Mouse (Mus musculus) macrophage (primary cell): Measurements from ENCODE around the gene A3galt2. TPM values are rescaled to one million over a fixed set of nuclear protein-coding genes. Genes with fewer than 3 reads are reported as not detected.
A peak's percentile ranks its signal among the peaks of the same experiment; 100 is the strongest.

Experiments used
- H3K27ac ChIP-seq: fragments of 350-480 bp; formaldehyde crosslinking; 2 replicates; pipeline ENCODE4 v1.9.0; 2021
- H3K36me3 ChIP-seq: fragments of 350-480 bp; formaldehyde crosslinking; 2 replicates; pipeline ENCODE4 v1.9.0; 2021; ENCODE audit errors: inconsistent target
- H3K4me3 ChIP-seq: fragments of 350-480 bp; formaldehyde crosslinking; 2 replicates; pipeline ENCODE4 v1.9.0; 2021; ENCODE audit errors: inconsistent target
- H3K79me2 ChIP-seq: fragments of 350-480 bp; formaldehyde crosslinking; 2 replicates; pipeline ENCODE4 v1.9.0; 2021; ENCODE audit errors: inconsistent target
- WGBS: methylation state at CpG from one replicate; pipeline ENCODE4 v1.1.7; 2026; ENCODE audit warnings: inconsistent platforms; ENCODE audit not compliant: missing documents; 5-methylcytosine and 5-hydroxymethylcytosine counted together
- polyA plus RNA-seq: library from polyadenylated mRNA; stranded (reverse); fragments of 250-400 nt; gene quantifications from 3 replicates; pipeline ENCODE4 v1.2.4, GENCODE M21; 2018; ENCODE audit warnings: inconsistent platforms

Gene A3galt2
- polyA plus RNA-seq, 1 experiment from 2014 or later: not detected

DNA sequence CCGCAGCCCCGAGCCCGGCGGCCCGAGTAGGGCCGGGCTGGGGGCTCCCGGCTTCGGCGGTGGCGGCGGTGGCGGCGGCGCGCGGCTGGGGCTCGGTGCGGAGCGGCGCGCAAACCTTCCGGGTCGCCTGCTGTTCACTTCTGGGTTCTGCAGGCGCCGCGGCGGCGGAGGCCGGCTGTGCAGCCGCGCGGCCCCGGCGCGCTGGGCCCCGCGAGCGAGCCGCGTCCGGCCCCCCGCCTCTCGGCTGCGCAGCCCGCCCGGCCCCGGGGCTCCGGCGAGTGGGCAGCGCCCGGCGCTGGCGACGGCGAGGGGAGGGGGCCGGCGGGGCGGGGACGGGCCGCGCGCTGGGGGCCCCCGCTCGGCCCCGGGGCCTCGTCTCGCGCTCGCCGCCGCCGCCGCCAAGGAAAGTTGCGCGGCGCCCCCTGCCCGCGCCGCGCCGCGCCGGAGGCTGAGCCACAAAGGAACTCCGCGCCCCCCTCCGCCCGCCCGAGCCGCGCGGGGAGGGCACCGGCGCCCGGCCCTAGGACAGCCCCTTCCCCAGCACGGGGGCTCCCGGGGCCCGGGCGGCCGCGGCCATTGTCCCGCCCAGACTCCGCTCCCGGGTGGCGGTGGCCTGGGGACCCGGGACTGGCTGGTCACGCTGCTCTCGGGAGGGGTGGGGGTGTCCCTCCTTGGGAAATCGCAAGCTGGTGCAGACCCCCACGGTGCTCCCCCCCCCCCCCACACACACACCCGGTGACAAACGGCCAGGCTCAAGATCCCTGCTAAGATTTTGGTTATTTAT, 51.1 kb downstream of the A3galt2 start, which contains the start of gene Zfp362:
TSS of gene Zfp362 (minus strand) at position 3 of the 784 bp plus-strand sequence.
- WGBS: under 1% methylated on average over 76 of the region's 111 CpGs
- Histone ChIP-seq H3K4me3 (peak within 1 kb of the TSS; percentile 80), H3K36me3 (no peaks in the 10 kb centered on the region), H3K79me2 (peaks cover 42% of the 10 kb centered on the region), H3K27ac (peak within 1 kb of the TSS; percentile 67)

DNA sequence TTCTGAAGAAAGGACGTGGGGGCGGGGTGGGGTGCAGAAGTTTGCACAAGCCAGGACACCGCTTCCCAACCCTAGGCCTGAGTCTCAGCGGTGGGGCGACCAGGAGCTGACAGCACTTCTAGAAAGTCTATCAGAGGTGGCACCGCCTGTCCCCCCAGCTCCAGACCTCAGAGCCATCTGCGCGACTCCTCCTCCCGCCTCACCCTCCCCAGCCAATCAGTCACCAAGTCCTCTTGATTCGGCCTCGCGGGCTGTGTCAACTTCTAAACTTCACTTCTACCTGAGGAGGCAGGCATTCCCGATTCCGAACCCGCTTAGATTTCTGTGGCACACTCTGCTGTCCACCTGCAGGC, 51.6 kb downstream of the A3galt2 start:
- peak overlapping the region; percentile 18 for H3K4me3 ChIP-seq
- WGBS: 3% methylated on average over 15 of the region's 15 CpGs

GRCm38 (mm10) chr4:128811382-128812056, 56.4 kb downstream of the A3galt2 start:
- peaks cover 6% of the 10 kb centered on the region; the same call in 1 of the 2 replicates for H3K79me2 ChIP-seq
- WGBS: 6% methylated on average over 16 of the region's 16 CpGs

More for the DNA sequence above, 51.6 kb downstream of the A3galt2 start:
- peak overlapping the region; percentile 33 for H3K27ac ChIP-seq
- peaks cover 39% of the 10 kb centered on the region for H3K79me2 ChIP-seq
- no peaks in the 10 kb centered on the region for H3K36me3 ChIP-seq

DNA sequence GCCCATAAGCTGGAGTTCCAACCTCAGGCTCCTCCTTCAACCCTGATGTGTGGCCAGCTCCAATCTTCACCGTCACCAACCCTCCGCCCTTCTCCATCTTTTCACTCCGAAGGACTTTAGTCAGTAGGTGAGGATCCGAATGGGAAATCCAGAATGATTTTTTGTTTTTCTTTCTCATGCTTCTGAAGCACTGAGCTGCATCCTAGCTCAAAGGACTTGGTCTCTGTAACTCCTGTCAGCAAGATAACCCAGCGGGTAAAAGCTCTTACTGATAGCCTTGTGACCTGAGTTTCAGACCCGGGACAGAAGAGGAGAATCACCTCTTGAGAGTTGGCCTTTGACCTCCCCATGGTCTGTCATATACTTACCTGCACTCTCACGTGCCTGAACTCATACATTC, 61.8 kb downstream of the A3galt2 start:
- WGBS: 88% methylated on average over 7 of the region's 7 CpGs
- Histone ChIP-seq H3K79me2 (peaks cover 2% of the 10 kb centered on the region; the same call in 1 of the 2 replicates), H3K27ac (no peak overlapping the region), H3K36me3 (no peaks in the 10 kb centered on the region), H3K4me3 (no peak overlapping the region)

More at GRCm38 (mm10) chr4:128811382-128812056, 56.4 kb downstream of the A3galt2 start:
- H3K4me3 ChIP-seq: peak overlapping the region; percentile 71
- H3K27ac ChIP-seq: peak overlapping the region; percentile 28
- H3K36me3 ChIP-seq: no peaks in the 10 kb centered on the region

Other genes with a start within 250 kb of the A3galt2 start
- gene Zscan20, start 145.3 kb upstream of the A3galt2 start, polyA plus RNA-seq: 1.6 to 1.9 TPM (median 1.8 TPM) in 3 replicates
- 0.06 to 0.57 TPM (median 0.07 TPM) in 3 replicates for gene Tlr12, start 136.7 kb upstream of the A3galt2 start, polyA plus RNA-seq
- gene Phc2, start 100.7 kb upstream of the A3galt2 start, polyA plus RNA-seq: 56.6 to 66.8 TPM (median 59.8 TPM) in 3 replicates
- gene Zfp362, start 50.7 kb downstream of the A3galt2 start, polyA plus RNA-seq: 19.1 to 32.8 TPM (median 21.2 TPM) in 3 replicates
- gene Trim62, start 128.2 kb downstream of the A3galt2 start, polyA plus RNA-seq: 2.5 to 3.6 TPM (median 3.1 TPM) in 3 replicates
- 1.1 to 4.3 TPM (median 1.8 TPM) in 3 replicates for gene Azin2, start 207.1 kb downstream of the A3galt2 start, polyA plus RNA-seq
- 63.1 to 68.1 TPM (median 64.7 TPM) in 3 replicates for gene Ak2, start 236.6 kb downstream of the A3galt2 start, polyA plus RNA-seq